ENCODE assay signal across 28 mouse cellular contexts in the genomic region with DNA sequence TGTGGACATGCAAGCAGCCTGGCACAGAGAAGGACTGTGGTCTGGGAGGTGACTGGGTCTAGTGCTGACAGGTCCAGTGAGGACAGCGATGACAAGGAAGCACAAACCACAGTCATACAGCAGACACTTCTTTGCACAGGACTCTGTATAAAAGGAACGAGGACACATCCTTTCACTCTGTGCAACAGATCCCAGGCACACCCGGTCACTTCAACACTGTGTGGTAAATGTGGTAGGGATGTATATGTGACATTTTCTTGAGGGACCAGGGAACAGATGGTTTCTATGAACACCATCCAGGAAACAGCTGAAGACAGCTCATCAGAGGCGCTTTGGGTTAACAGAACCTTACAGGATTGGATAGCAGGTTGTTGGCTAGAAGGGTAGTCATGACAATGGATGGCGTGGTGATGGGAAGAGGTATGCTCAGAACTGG.
A peak's percentile ranks its signal among the peaks of the same experiment; 100 is the strongest.
DNase-seq lines count a peak whose midpoint lies in the region; ATAC-seq and TF ChIP-seq lines count a peak whose summit lies in the region.
"Had no signal": no experiment of that assay in that cellular context is flagged by ENCODE, and none has a peak within 500 bp of the region (broad histone marks: within the 10 kb centered on the region; RNA-seq: fewer than 3 reads in every experiment).

No protein-coding gene starts in this region.

- 41% methylated on average over 5 of the region's 5 CpGs for WGBS in heart, embryonic 12.5 days
- WGBS in hindbrain, embryonic 15.5 days = 88% methylated on average over 5 of the region's 5 CpGs
- 88% methylated on average over 5 of the region's 5 CpGs for whole genome bisulfite sequencing in hindbrain, embryonic 10.5 days

- no peak for TF ChIP-seq RAD21 in CH12.LX (IDR thresholded peaks at IDR 0.05; ENCODE audit: low read depth, low read length)

- H3K4me2 ChIP-seq in heart, embryonic 12.5 days = peak overlapping the region; percentile 16; the same call in 1 of the 2 replicates
- H3K4me2 ChIP-seq in hindbrain, embryonic 15.5 days = no peak overlapping the region
- H3K4me2 ChIP-seq in CH12.LX (ENCODE audit: insufficient read depth, low read depth, poor library complexity, severe bottlenecking) = 0 out of 2 replicates have a peak overlapping the region, but pooled peaks have one; percentile 61
- H3K4me2 ChIP-seq: embryonic facial prominence, embryonic 13.5 days; forebrain, embryonic 13.5 days; liver, embryonic 15.5 days; midbrain, embryonic 11.5 days had no signal

- no peak overlapping the region for H3K4me3 ChIP-seq in heart, embryonic 12.5 days
- no peak overlapping the region for H3K4me3 ChIP-seq in hindbrain, embryonic 15.5 days
- no peak overlapping the region for H3K4me3 ChIP-seq in hindbrain, embryonic 10.5 days
- H3K4me3 ChIP-seq in CH12.LX (replicated peaks in 1 of 3; ENCODE audit: low read depth in 2 of 3, low read length in 2 of 3, poor library complexity in 1 of 3) = no peak overlapping the region
- H3K4me3 ChIP-seq: embryonic facial prominence, embryonic 13.5 days; erythroblast, embryonic 14.5 days; forebrain, embryonic 13.5 days; liver, embryonic 15.5 days had no signal

- H3K9ac ChIP-seq in heart, embryonic 12.5 days = no peak overlapping the region
- H3K9ac ChIP-seq in hindbrain, embryonic 15.5 days = no peak overlapping the region
- no peak overlapping the region; the same call in 1 of the 2 replicates for H3K9ac ChIP-seq in CH12.LX (ENCODE audit: insufficient read depth, low read depth)
- H3K9ac ChIP-seq: embryonic facial prominence, embryonic 13.5 days; forebrain, embryonic 13.5 days; liver, embryonic 15.5 days had no signal

- no peak overlapping the region for H3K27ac ChIP-seq in heart, embryonic 12.5 days (ENCODE audit: poor library complexity, severe bottlenecking)
- H3K27ac ChIP-seq in hindbrain, embryonic 15.5 days (replicated peaks) = no peak overlapping the region
- H3K27ac ChIP-seq in hindbrain, embryonic 10.5 days = no peak overlapping the region
- H3K27ac ChIP-seq in CH12.LX (ENCODE audit: insufficient read depth, low read depth) = 0 out of 2 replicates have a peak overlapping the region, but pooled peaks have one; percentile 7
- H3K27ac ChIP-seq: embryonic facial prominence, embryonic 13.5 days; forebrain, embryonic 13.5 days; liver, embryonic 15.5 days had no signal

- ATAC-seq in heart, embryonic 12.5 days (ENCODE audit: insufficient number of reproducible peaks, low FRiP score) = 0 out of 2 replicates have a peak, but pooled peaks have one; percentile 51
- ATAC-seq in hindbrain, embryonic 15.5 days (ENCODE audit: low FRiP score, low read depth) = peak; percentile 51; the same call in 1 of the 2 replicates
- ATAC-seq in common myeloid progenitor, adult 5-6 weeks (replicated peaks; ENCODE audit: low read depth, poor library complexity, severe bottlenecking) = peak; percentile 60
- ATAC-seq: forebrain, embryonic 13.5 days; intestine, embryonic 16.5 days had no signal

- no peak for DNase-seq in heart, postnatal 25 days (ENCODE audit: low spot score)
- DNase-seq in hindbrain, embryonic 10.5 days (ENCODE audit: low spot score) = no peak
- DNase-seq in CH12.LX (ENCODE audit: extremely low read depth) = no peak
- no peak for DNase-seq in gastrocnemius, postnatal 10 days
- no peak for DNase-seq in spleen, postnatal 4 days (ENCODE audit: low spot score in 2 of 2)
- DNase-seq: adrenal gland, postnatal 14 days; cerebellum, adult 9-10 months; embryo, embryonic 11 days; gastrocnemius, postnatal 14 days; heart, adult 18-20 months; heart, postnatal 4 days; kidney, adult 9 months; kidney, postnatal 14 days; left cerebral cortex, postnatal 4 days; liver; lung, postnatal 10 days; right cerebral cortex, postnatal 14 days; spleen, adult 18-20 months; thymus, postnatal 14 days had no signal

- intact Hi-C loops in heart, postnatal 25 days (cut with DNase I) = no loop called here

- dilution Hi-C loops in CH12.LX (cut with MboI; ENCODE audit: extremely low pct_ligation_motif_present, extremely low pct_unique_long_range_greater_than_20kb, low sequenced_read_pairs) = no loop called here

- in situ Hi-C loops in CH12.LX (cut with MboI; ENCODE audit: low pct_ligation_motif_present, low pct_unique_long_range_greater_than_20kb, low sequenced_read_pairs) = no loop called here

- no peak for TF ChIP-seq CTCF in CH12.LX (conservative IDR thresholded peaks at IDR 0.05 in 1 of 2, IDR thresholded peaks at IDR 0.05 in 1 of 2; ENCODE audit: low read depth in 2 of 2, low read length in 2 of 2)

- no peaks in the 10 kb centered on the region for H3K27me3 ChIP-seq in heart, embryonic 12.5 days (replicated peaks)
- H3K27me3 ChIP-seq in hindbrain, embryonic 15.5 days = no peaks in the 10 kb centered on the region
- no peaks in the 10 kb centered on the region for H3K27me3 ChIP-seq in hindbrain, embryonic 10.5 days (ENCODE audit: insufficient read depth, poor library complexity, severe bottlenecking)
- no peaks in the 10 kb centered on the region for H3K27me3 ChIP-seq in CH12.LX (replicated peaks)
- H3K27me3 ChIP-seq: embryonic facial prominence, embryonic 13.5 days; forebrain, embryonic 13.5 days; liver, embryonic 15.5 days had no signal

- H3K79me2 ChIP-seq in CH12.LX (replicated peaks; ENCODE audit: control insufficient read depth, extremely low read depth, insufficient read depth, poor library complexity, severe bottlenecking) = no peaks in the 10 kb centered on the region

- H3K36me3 ChIP-seq in heart, embryonic 12.5 days = no peaks in the 10 kb centered on the region
- H3K36me3 ChIP-seq in hindbrain, embryonic 15.5 days = no peaks in the 10 kb centered on the region
- H3K36me3 ChIP-seq in hindbrain, embryonic 10.5 days = no peaks in the 10 kb centered on the region
- H3K36me3 ChIP-seq in CH12.LX (replicated peaks in 1 of 2; ENCODE audit: control insufficient read depth in 1 of 2, insufficient read depth in 1 of 2, low read length in 1 of 2) = no peaks in the 10 kb centered on the region
- H3K36me3 ChIP-seq: embryonic facial prominence, embryonic 13.5 days; liver, embryonic 15.5 days had no signal

- no peak for TF ChIP-seq POLR2A in CH12.LX (IDR thresholded peaks at IDR 0.05; ENCODE audit: low read depth, low read length)

- peaks cover 14% of the 10 kb centered on the region; the same call in 1 of the 2 replicates for H3K4me1 ChIP-seq in heart, embryonic 12.5 days (replicated peaks)
- no peaks in the 10 kb centered on the region for H3K4me1 ChIP-seq in hindbrain, embryonic 15.5 days (replicated peaks)
- no peaks in the 10 kb centered on the region for H3K4me1 ChIP-seq in hindbrain, embryonic 10.5 days (replicated peaks)
- H3K4me1 ChIP-seq in CH12.LX (ENCODE audit: control insufficient read depth in 1 of 2, insufficient read depth in 2 of 2) = peaks cover 22 to 64% of the 10 kb centered on the region in 2 experiments
- H3K4me1 ChIP-seq: forebrain, embryonic 13.5 days; liver, embryonic 15.5 days had no signal

- TF ChIP-seq EP300 in CH12.LX (IDR thresholded peaks at IDR 0.05; ENCODE audit: low read length) = no peak

- no peaks in the 10 kb centered on the region for H3K9me3 ChIP-seq in heart, embryonic 12.5 days (replicated peaks)
- H3K9me3 ChIP-seq in hindbrain, embryonic 15.5 days = no peaks in the 10 kb centered on the region
- H3K9me3 ChIP-seq in hindbrain, embryonic 10.5 days = no peaks in the 10 kb centered on the region
- no peaks in the 10 kb centered on the region for H3K9me3 ChIP-seq in CH12.LX (replicated peaks; ENCODE audit: low read length)
- H3K9me3 ChIP-seq: embryonic facial prominence, embryonic 13.5 days; forebrain, embryonic 13.5 days; liver, embryonic 15.5 days had no signal

TF ChIP-seq in CH12.LX, 34 proteins besides CTCF, POLR2A, EP300 and RAD21:
- TF ChIP-seq ZMIZ1 (IDR thresholded peaks at IDR 0.05; ENCODE audit: low read depth, low read length) (no peak), ETS1 (conservative IDR thresholded peaks at IDR 0.05; ENCODE audit: low read depth, low read length) (0 out of 2 replicates have a peak, but pooled peaks have one; percentile 15)
